Mouse (Mus musculus) WW6 (cell line): ENCODE data around the gene Elp5.
"Not testable (repeated sequence)": the region's sequence is repeated elsewhere in the genome, so short reads cannot be mapped to it uniquely, and the experiment has no call there.

Experiments
- DNase-seq: peaks from one replicate; pipeline ENCODE4 v3.0.0-alpha.2; 2013; ENCODE audit warnings: low read depth, low spot score

Elp5 gene

GRCm38 (mm10) chr11:69934681-69935080 lies 47.6 kb downstream of the Elp5 start:
- no peak for DNase-seq

GRCm38 (mm10) chr11:69934169-69934568 lies 48.1 kb downstream of the Elp5 start:
- peak; percentile 89 for DNase-seq

GRCm38 (mm10) chr11:69933066-69933465 lies 49.3 kb downstream of the Elp5 start:
- DNase-seq, result no peak

- no peak for DNase-seq
These were observed 50.1 kb downstream of the Elp5 start for GRCm38 (mm10) chr11:69932254-69932653.

- DNase-seq, result no peak
These were observed 50.5 kb downstream of the Elp5 start for GRCm38 (mm10) chr11:69931769-69932168.

- no peak for DNase-seq
These were observed 51.3 kb downstream of the Elp5 start for GRCm38 (mm10) chr11:69930967-69931537.

- not testable (repeated sequence) for DNase-seq
These were observed 52.1 kb downstream of the Elp5 start for GRCm38 (mm10) chr11:69930176-69930575.

- DNase-seq, result no peak
These were observed 52.6 kb downstream of the Elp5 start for GRCm38 (mm10) chr11:69929712-69930111.

DNA sequence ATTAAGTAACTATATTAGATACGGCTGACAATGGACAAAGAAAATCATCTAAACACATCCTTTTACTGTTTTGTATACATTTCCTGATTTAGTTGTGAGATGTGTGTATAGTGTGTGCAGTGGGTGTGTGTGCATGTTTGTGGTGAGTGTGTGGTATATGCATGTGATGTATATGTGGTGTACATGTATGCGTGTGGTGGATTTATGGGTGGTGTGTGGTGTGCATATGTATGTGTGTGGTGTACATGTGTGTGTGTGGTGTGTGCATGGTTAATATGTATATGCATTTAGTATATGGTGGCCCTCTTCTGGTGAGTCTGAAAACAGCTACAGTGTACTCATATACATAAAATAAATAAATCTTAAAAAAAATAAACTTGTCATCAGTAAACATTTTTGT lies 54.8 kb downstream of the Elp5 start:
- no peak for DNase-seq

GRCm38 (mm10) chr11:69922796-69923195 lies 59.5 kb downstream of the Elp5 start:
- no peak for DNase-seq

GRCm38 (mm10) chr11:69922012-69922756 lies 60.1 kb downstream of the Elp5 start:
- DNase-seq, result no peak

- peak; percentile 100 for DNase-seq
These were observed 61.0 kb downstream of the Elp5 start, which contains the start of gene Eif5a for GRCm38 (mm10) chr11:69921114-69922011. Gene Eif5a, minus strand, starts transcription at chr11:69921958.

DNA sequence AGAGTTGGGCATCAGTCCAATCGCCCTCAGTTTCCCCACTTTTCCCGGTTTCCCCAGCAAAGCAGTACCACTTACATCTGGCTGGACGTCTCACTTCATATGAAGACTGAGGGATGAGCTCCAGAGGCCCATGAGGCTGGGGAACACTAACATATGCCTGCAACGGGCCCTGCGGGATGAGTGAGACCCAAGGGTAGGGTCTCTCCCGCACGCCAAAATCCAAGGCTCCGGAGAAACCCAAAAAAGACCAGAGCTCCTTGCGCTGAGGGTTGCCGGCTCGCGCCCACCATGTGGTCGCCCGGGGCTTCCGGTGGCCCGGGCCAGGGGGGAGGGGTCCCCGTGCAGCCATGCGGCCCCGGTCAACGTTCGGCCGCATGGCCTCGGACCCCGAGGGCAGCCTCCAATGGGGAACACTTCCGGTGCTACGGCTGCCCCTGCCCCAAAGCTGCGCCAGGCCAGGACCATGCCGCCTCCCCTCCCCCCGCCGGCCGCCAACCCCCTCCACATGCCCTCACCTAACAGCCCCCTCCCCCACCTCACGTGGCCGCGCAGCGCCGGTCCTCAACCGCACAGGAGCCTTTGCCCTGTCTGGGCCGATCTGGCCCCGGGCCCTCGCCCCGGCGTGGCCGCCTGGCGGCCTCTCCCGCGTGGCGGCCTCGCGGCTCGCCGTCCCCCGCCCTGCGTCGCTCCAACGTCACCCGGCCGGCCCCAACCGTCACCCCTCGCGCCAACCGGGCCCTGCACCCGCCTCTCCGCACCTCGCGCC lies 61.9 kb downstream of the Elp5 start:
- DNase-seq, result no peak

DNA sequence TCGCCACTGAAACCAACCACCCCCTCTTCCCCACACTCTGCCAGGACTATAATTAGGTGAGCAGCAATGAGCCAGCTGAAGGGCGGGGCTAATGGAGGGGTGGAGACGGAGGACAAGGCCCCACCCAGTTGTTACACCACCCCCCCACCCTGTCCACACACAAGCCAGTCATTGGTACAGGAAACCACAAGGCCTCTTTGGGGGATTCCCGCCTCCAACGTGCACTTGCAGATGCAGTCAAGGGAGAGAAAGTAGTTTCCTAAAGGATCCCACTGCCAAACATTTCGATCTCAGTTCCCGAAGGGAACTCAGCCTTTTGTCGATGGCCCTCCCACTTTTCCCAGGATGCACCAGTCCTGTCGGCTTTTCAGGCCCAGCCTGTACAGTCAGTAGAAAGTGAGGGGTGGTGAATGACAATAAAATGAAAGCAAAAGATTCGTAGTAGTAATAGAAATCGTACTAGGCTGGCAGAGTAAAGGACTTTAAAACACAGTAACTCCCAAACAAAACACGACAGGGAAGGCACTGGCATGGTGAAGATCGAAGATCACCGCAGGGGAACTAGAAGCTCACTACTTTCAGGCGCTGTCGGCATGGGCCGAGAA lies 62.6 kb downstream of the Elp5 start:
- DNase-seq, result no peak

- DNase-seq, result no peak
These were observed 63.3 kb downstream of the Elp5 start for GRCm38 (mm10) chr11:69919053-69919452.
